Mouse (Mus musculus) right cerebral cortex, postnatal 14 days (tissue): ENCODE results near the gene Gm3269.
A peak's percentile ranks its signal among the peaks of the same experiment; 100 is the strongest.
"Not testable (repeated sequence)": the region's sequence is repeated elsewhere in the genome, so short reads cannot be mapped to it uniquely, and the experiment has no call there.

ENCODE experiments used
- DNase-seq: peaks from one replicate; pipeline ENCODE4 v3.0.0; 2022

The Gm3269 gene

DNA sequence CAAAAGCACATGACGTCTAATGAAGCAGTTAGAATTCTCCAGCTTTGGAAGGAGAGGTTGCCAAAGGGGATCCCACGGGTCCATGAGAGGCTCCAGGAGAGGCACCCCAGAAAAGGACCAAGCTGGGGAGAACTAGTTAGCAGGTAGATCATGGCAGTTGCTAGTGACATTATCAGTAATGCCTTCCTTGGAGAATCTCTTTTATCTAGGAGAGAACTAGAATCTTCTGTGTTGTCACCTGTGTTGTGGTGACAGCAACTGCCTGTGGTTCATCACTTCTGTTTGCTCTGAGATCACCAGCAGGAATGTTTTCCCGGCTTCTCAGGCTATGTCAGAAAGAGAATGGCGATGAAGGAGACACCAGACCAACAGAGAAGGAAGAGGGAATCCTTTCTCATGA lies at the start of gene Gm3269:
Gm3269 (plus strand) TSS at position 301 of the 400 bp plus-strand sequence.
- DNase-seq, result not testable (repeated sequence)

DNA sequence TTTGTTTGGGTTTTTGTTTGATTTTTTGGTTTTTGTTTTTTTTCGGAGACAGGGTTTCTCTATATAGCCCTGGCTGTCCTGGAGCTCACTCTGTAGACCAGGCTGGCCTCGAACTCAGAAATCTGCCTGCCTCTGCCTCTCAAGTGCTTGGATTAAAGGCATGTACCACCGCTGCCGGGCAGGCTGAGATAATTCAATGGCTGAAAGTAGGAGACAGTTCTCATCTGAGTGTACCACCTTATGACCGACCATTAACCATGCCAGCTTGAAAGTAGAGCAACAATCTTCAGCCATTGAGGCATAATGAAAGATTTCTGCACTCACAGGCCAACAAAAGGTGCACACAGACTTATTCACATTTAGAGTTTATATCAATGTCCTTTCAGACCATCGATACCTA lies 31.5 kb upstream of the Gm3269 start:
- DNase-seq, result peak; percentile 2

DNA sequence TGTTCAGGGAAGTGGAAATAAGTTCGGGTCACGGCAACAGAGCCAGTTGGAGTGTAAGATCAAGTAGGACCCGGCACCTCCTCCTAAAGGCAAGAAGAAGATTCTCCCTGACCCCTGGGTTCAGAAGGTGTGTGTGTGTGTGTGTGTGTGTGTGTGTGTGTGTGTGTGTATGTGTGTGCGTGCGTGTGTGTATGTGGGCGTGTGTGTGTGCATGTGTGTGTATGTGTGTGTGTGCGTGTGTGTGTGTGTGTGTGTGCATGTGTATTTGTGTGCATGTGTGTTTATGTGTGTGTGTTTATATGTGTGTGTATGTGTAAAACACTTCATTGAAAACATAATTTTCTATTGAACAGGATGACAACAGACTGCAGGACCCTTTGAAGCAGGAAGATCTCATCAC lies 16.0 kb upstream of the Gm3269 start:
- peak; percentile 2 for DNase-seq

DNA sequence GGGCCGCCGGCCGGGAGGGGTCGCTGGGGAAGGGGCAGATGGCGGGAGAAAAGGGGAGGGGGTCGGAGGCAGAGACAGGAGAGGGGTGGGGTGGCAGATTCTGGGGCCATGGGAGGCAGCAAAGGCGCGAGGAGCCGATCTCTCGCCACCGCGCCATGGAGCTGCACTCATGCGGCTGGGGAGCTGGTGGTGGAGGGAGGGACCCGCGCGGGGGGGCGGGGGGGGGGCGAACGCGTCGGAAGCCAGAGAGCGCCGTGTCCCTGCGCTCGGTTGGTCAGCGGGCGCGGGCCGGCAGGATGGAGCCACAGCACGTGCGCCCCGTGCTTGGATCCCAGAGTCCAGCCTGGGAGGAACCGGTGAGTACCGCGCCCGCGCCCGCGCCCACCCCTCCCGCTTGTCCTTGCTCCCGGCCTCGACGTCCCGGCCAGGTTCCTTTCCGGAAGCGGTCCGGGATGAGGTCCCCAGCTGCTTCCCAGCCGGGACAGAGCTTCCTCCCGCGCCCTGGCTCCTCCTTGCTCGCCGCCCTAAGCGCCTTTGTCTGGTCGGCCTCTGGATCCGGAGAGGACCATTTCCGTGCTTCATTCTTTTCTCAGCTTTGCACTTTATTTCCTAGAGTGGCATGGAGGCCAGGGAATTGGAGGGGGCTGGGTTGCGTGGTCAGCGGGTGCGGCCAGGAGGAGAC lies 17.5 kb downstream of the Gm3269 start, which contains the start of gene Gm3264:
Gm3264 (plus strand) TSS at position 278 of the 682 bp plus-strand sequence.
- DNase-seq, result not testable (repeated sequence)

DNA sequence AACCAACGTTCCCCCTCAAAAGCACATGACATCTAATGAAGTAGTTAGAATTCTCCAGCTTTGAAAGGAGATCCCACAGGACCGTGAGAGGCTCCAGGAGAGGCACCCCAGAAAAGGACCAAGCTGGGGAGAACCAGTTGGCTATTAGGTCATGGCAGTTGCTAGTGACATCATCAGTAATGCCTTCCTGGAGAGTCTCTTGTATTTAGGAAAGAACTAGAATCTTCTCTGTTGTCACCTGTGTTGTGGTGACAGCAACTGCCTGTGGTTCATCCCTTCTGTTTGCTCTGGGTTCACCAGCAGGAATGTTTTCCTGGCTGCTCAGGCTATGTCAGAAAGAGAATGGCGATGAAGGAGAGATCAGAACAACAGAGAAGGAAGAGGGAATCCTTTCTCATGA lies 54.2 kb downstream of the Gm3269 start, which contains the start of gene Gm3278:
Gm3278 (plus strand) TSS at position 301 of the 400 bp plus-strand sequence.
- not testable (repeated sequence) for DNase-seq
